ENCODE assay signal across 8 mouse cellular contexts in genomic region chr10:54073641-54074203, GRCm38 (mm10). TPM values are rescaled to one million over a fixed set of nuclear protein-coding genes. Genes with fewer than 3 reads are reported as not detected.
DNase-seq lines count a peak whose midpoint lies in the region; ATAC-seq and TF ChIP-seq lines count a peak whose summit lies in the region.

No protein-coding gene starts in this region.

- peak overlapping the region; percentile 99 for H3K4me2 ChIP-seq in embryonic facial prominence, embryonic 15.5 days (replicated peaks)
- H3K4me2 ChIP-seq in intestine, embryonic 16.5 days (ENCODE audit: low read depth, low read length), result peak overlapping the region; percentile 88
- H3K4me2 ChIP-seq in liver, embryonic 16.5 days (ENCODE audit: low read depth, low read length), result peak overlapping the region; percentile 90

- no peak for TF ChIP-seq POLR2A in olfactory bulb, adult 2 months (IDR thresholded peaks at IDR 0.05; ENCODE audit: insufficient read depth, low read depth, low read length)

- H3K9ac ChIP-seq in embryonic facial prominence, embryonic 15.5 days, result no peak overlapping the region
- H3K9ac ChIP-seq in intestine, embryonic 16.5 days (ENCODE audit: low read depth, low read length), result peak overlapping the region; percentile 90
- H3K9ac ChIP-seq in liver, embryonic 16.5 days (ENCODE audit: low read depth, low read length), result peak overlapping the region; percentile 98

- no peak for DNase-seq in gastrocnemius, adult 2 months
- DNase-seq in gastrocnemius, adult 8-10 months (ENCODE audit: low spot score in 2 of 2), result no peak
- no peak for DNase-seq in cerebellum, adult 11-12 months
- DNase-seq in frontal cortex, postnatal 14 days (ENCODE audit: low spot score in 2 of 2), result no peak

- H3K36me3 ChIP-seq in embryonic facial prominence, embryonic 15.5 days, result no peaks in the 10 kb centered on the region
- H3K36me3 ChIP-seq in intestine, embryonic 16.5 days (ENCODE audit: control insufficient read depth, insufficient read depth, low read length), result no peaks in the 10 kb centered on the region
- no peaks in the 10 kb centered on the region; the same call in none of the 2 replicates for H3K36me3 ChIP-seq in liver, embryonic 16.5 days (ENCODE audit: control insufficient read depth, insufficient read depth)

- no peaks in the 10 kb centered on the region for H3K27me3 ChIP-seq in embryonic facial prominence, embryonic 15.5 days
- no peaks in the 10 kb centered on the region for H3K27me3 ChIP-seq in intestine, embryonic 16.5 days (replicated peaks; ENCODE audit: control insufficient read depth, insufficient read depth, low read length)
- no peaks in the 10 kb centered on the region for H3K27me3 ChIP-seq in liver, embryonic 16.5 days (ENCODE audit: control insufficient read depth, insufficient read depth, low read depth, low read length)

- H3K4me3 ChIP-seq in gastrocnemius, adult 2 months, result peak overlapping the region; percentile 85
- H3K4me3 ChIP-seq in embryonic facial prominence, embryonic 15.5 days (replicated peaks), result peak overlapping the region; percentile 77
- H3K4me3 ChIP-seq in intestine, embryonic 16.5 days (ENCODE audit: low read length), result peak overlapping the region; percentile 95
- H3K4me3 ChIP-seq in liver, embryonic 16.5 days (ENCODE audit: low read depth, low read length), result peak overlapping the region; percentile 78
- peak overlapping the region; percentile 92 for H3K4me3 ChIP-seq in olfactory bulb, adult 2 months (ENCODE audit: insufficient read depth, low read depth, low read length)

- no peaks in the 10 kb centered on the region for H3K9me3 ChIP-seq in embryonic facial prominence, embryonic 15.5 days (replicated peaks)
- no peaks in the 10 kb centered on the region for H3K9me3 ChIP-seq in intestine, embryonic 16.5 days (ENCODE audit: control insufficient read depth, low read length)
- H3K9me3 ChIP-seq in liver, embryonic 16.5 days (replicated peaks; ENCODE audit: control insufficient read depth, low read length), result no peaks in the 10 kb centered on the region

- WGBS in embryonic facial prominence, embryonic 15.5 days, result 50% methylated on average over 6 of the region's 6 CpGs
- 42% methylated on average over 6 of the region's 6 CpGs for WGBS in intestine, embryonic 16.5 days
- WGBS in liver, embryonic 16.5 days (ENCODE audit: insufficient replicate concordance), result 41% methylated on average over 6 of the region's 6 CpGs
- 58% methylated on average over 6 of the region's 6 CpGs for WGBS in olfactory bulb, adult 2 months

- TF ChIP-seq CTCF in gastrocnemius, adult 2 months (IDR thresholded peaks at IDR 0.05), result no peak
- no peak for TF ChIP-seq CTCF in olfactory bulb, adult 2 months (IDR thresholded peaks at IDR 0.05; ENCODE audit: insufficient read depth, low read depth, low read length)

- peak overlapping the region; percentile 88 for H3K27ac ChIP-seq in gastrocnemius, adult 2 months
- H3K27ac ChIP-seq in embryonic facial prominence, embryonic 15.5 days (replicated peaks), result no peak overlapping the region
- peak overlapping the region; percentile 92 for H3K27ac ChIP-seq in intestine, embryonic 16.5 days (ENCODE audit: low read length)
- H3K27ac ChIP-seq in liver, embryonic 16.5 days (ENCODE audit: low read length), result peak overlapping the region; percentile 88
- 0 out of 2 replicates have a peak overlapping the region, but pooled peaks have one; percentile 4 for H3K27ac ChIP-seq in olfactory bulb, adult 2 months (ENCODE audit: insufficient read depth, low read depth, low read length)

- 0 out of 2 replicates have a peak, but pooled peaks have one; percentile 17 for ATAC-seq in embryonic facial prominence, embryonic 15.5 days (ENCODE audit: insufficient number of reproducible peaks, low FRiP score, low TSS enrichment, low read depth)
- ATAC-seq in intestine, embryonic 16.5 days, result peak; percentile 80
- peak; percentile 16 for ATAC-seq in liver, embryonic 16.5 days (ENCODE audit: low read depth)

- intact Hi-C loops in gastrocnemius, adult 2 months (cut with DNase I), result loop anchor here (5.0 to 10.0 kb wide), 2 partner anchors 36 to 199 kb away; no protein-coding TSS in a partner anchor

- peaks cover 18% of the 10 kb centered on the region for H3K4me1 ChIP-seq in embryonic facial prominence, embryonic 15.5 days
- peaks cover 8% of the 10 kb centered on the region for H3K4me1 ChIP-seq in intestine, embryonic 16.5 days (ENCODE audit: control insufficient read depth, insufficient read depth, low read length)
- H3K4me1 ChIP-seq in liver, embryonic 16.5 days (ENCODE audit: control insufficient read depth, low read depth, low read length), result peaks cover 25% of the 10 kb centered on the region
- peaks cover 2% of the 10 kb centered on the region; the same call in 1 of the 2 replicates for H3K4me1 ChIP-seq in olfactory bulb, adult 2 months (ENCODE audit: control insufficient read depth, insufficient read depth, low read length)

RNA-seq across cellular contexts. Expression of gene Man1a, which starts 2.7 kb away (rescaled TPM):
- total RNA-seq in gastrocnemius, adult 2 months (2021), result 10 to 100 TPM in 1 of 2 experiments, 1 to 10 TPM in 1; 8.4 to 10.4 TPM
- 1 to 10 TPM; 5.7 to 8.0 (median 7.4) TPM for total RNA-seq in gastrocnemius, adult 8-10 months (2022)
- 6.4 TPM in 2 replicates for polyA plus RNA-seq in embryonic facial prominence, embryonic 15.5 days (2015; fragmentation: Nextera tagmentation; extraction: Ambion mirVana)
- 11.2 and 15.4 TPM in 2 replicates for polyA plus RNA-seq in intestine, embryonic 16.5 days (2015; fragmentation: Nextera tagmentation; extraction: Ambion mirVana)
- polyA plus RNA-seq in liver, embryonic 16.5 days (2015; fragmentation: Nextera tagmentation; extraction: Ambion mirVana), result 12.5 and 14.2 TPM in 2 replicates
- polyA plus RNA-seq in olfactory bulb, adult 2 months (2012; ENCODE audit: insufficient read depth, insufficient read length, low replicate concordance, missing spikeins), result 92.4 and 100 TPM in 2 replicates

Comparison
In these comparisons a context has a peak if more than half of its experiments do, and no peak if none do; other contexts are left out.
1. ATAC-seq: peak in every context shown above with its lines; median percentile 80 in intestine, embryonic 16.5 days; 17 in embryonic facial prominence, embryonic 15.5 days; 16 in liver, embryonic 16.5 days.